Mouse (Mus musculus) kidney, adult 18-20 months (tissue): ENCODE results near the gene Ndufa5.

ENCODE experiments used
- DNase-seq: peaks from one replicate; pipeline ENCODE4 v3.0.0; 2021

Ndufa5 gene

GRCm38 (mm10) chr6:24516197-24516596 is 11.6 kb downstream of the Ndufa5 start:
- no peak for DNase-seq

- DNase-seq, result peak; percentile 32
These were observed 13.1 kb downstream of the Ndufa5 start, which contains the start of gene Iqub for GRCm38 (mm10) chr6:24514552-24515284. Gene Iqub (minus strand): TSS chr6:24515067.

GRCm38 (mm10) chr6:24504141-24504540 is 23.7 kb downstream of the Ndufa5 start:
- no peak for DNase-seq

GRCm38 (mm10) chr6:24490341-24490740 is 37.5 kb downstream of the Ndufa5 start:
- no peak for DNase-seq

GRCm38 (mm10) chr6:24486530-24486929 is 41.3 kb downstream of the Ndufa5 start:
- DNase-seq, result no peak

- no peak for DNase-seq
These were observed 57.2 kb downstream of the Ndufa5 start for GRCm38 (mm10) chr6:24470571-24471132.

GRCm38 (mm10) chr6:24470135-24470534 is 57.7 kb downstream of the Ndufa5 start:
- DNase-seq, result no peak
